Mouse (Mus musculus): ENCODE results near the gene Drc3.

DNA sequence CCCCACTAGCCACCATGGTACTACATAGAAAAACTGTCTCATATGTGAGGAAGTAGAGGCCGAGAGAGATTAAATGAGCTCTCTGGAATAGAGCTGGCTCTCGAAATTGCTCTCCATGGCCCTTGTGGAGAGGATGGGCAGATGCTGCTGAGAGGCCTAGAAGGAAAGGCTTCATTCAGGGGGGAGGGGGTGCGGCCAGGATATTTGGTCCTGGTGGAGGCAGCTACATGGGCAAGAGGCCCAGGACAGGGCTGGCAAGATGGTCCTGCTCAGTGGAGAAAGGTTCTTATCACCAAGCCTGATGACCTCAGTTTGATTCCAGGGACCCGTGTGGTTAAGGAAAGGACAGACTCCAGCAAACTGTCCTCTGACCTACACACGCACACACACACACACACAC, 32.8 kb downstream of the Drc3 start:
- TF ChIP-seq USF1 (IDR thresholded peaks at IDR 0.05; ENCODE audit: low read depth) (no peak), E2F4 (IDR thresholded peaks at IDR 0.05; ENCODE audit: insufficient read depth) (no peak), POLR2A (IDR thresholded peaks at IDR 0.05; ENCODE audit: insufficient read length, low read depth) (no peak), MAX (IDR thresholded peaks at IDR 0.05; ENCODE audit: low read depth) (no peak), TCF12 (IDR thresholded peaks at IDR 0.05; ENCODE audit: insufficient read depth, poor library complexity, severe bottlenecking) (no peak), SRF (IDR thresholded peaks at IDR 0.05; ENCODE audit: control insufficient read depth, insufficient read length, low read depth) (no peak), MYOD1 (IDR thresholded peaks at IDR 0.05; ENCODE audit: control insufficient read depth in 1 of 3, insufficient read length in 2 of 3, low read depth in 2 of 3) (no peak), MYOG (IDR thresholded peaks at IDR 0.05; ENCODE audit: control insufficient read depth in 1 of 3, insufficient read depth in 1 of 3, insufficient read length in 2 of 3, low read depth in 2 of 3) (no peak)
